Mouse (Mus musculus) yolk sac, embryonic 10.5 days (tissue): ENCODE measurements around the gene Gba.
"Not testable (repeated sequence)": the region's sequence is repeated elsewhere in the genome, so short reads cannot be mapped to it uniquely, and the experiment has no call there.

ENCODE experiments used
- DNase-seq: peaks from one replicate; pipeline ENCODE4 v3.0.0-alpha.2; 2017; ENCODE audit warnings: low spot score

The Gba gene

GRCm38 (mm10) chr3:89214681-89215411 is 12.1 kb downstream of the Gba start, which contains the start of gene Thbs3:
Gene Thbs3 (plus strand): TSS chr3:89215180.
- DNase-seq = no peak

GRCm38 (mm10) chr3:89215853-89216252 is 13.1 kb downstream of the Gba start:
- peak; percentile 77 for DNase-seq

- not testable (repeated sequence) for DNase-seq
Measured at GRCm38 (mm10) chr3:89216407-89216806, 13.7 kb downstream of the Gba start.

GRCm38 (mm10) chr3:89218271-89218670 is 15.5 kb downstream of the Gba start:
- no peak for DNase-seq

GRCm38 (mm10) chr3:89219546-89219945 is 16.8 kb downstream of the Gba start:
- no peak for DNase-seq

- no peak for DNase-seq
Measured at GRCm38 (mm10) chr3:89221167-89221566, 18.4 kb downstream of the Gba start.

- no peak for DNase-seq
Measured at GRCm38 (mm10) chr3:89224796-89225195, 22.1 kb downstream of the Gba start.

- DNase-seq = no peak
Measured at GRCm38 (mm10) chr3:89225321-89225815, 22.6 kb downstream of the Gba start.

- no peak for DNase-seq
Measured at GRCm38 (mm10) chr3:89225918-89226317, 23.2 kb downstream of the Gba start.

- peak; percentile 83 for DNase-seq
Measured at GRCm38 (mm10) chr3:89226361-89226760, 23.6 kb downstream of the Gba start.

- DNase-seq = no peak
Measured at GRCm38 (mm10) chr3:89226900-89227299, 24.2 kb downstream of the Gba start, which contains the start of gene Mtx1. Gene Mtx1 (minus strand): TSS chr3:89227088.

- peak; percentile 87 for DNase-seq
Measured at GRCm38 (mm10) chr3:89227307-89228179, 24.8 kb downstream of the Gba start.

GRCm38 (mm10) chr3:89228180-89228549 is 25.4 kb downstream of the Gba start:
- peak; percentile 86 for DNase-seq

- DNase-seq = no peak
Measured at GRCm38 (mm10) chr3:89228836-89229235, 26.1 kb downstream of the Gba start, which contains the start of gene Muc1. Gene Muc1 (plus strand): TSS chr3:89229057.

- no peak for DNase-seq
Measured at GRCm38 (mm10) chr3:89229276-89229675, 26.5 kb downstream of the Gba start.

GRCm38 (mm10) chr3:89230561-89230960 is 27.8 kb downstream of the Gba start:
- no peak for DNase-seq

GRCm38 (mm10) chr3:89231345-89231744 is 28.6 kb downstream of the Gba start:
- DNase-seq = no peak

- DNase-seq = no peak
Measured at GRCm38 (mm10) chr3:89231772-89232275, 29.1 kb downstream of the Gba start.

GRCm38 (mm10) chr3:89232614-89233013 is 29.9 kb downstream of the Gba start:
- no peak for DNase-seq

GRCm38 (mm10) chr3:89233562-89234110 is 30.9 kb downstream of the Gba start:
- no peak for DNase-seq

- DNase-seq = no peak
Measured at GRCm38 (mm10) chr3:89236516-89236915, 33.8 kb downstream of the Gba start.

- DNase-seq = no peak
Measured at GRCm38 (mm10) chr3:89237682-89238081, 35.0 kb downstream of the Gba start.
